Mouse (Mus musculus): ENCODE data around the gene Ehd2. TPM values are rescaled to one million over a fixed set of nuclear protein-coding genes. Genes with fewer than 3 reads are reported as not detected.

Gene Ehd2
- polyA plus RNA-seq, 1 experiment, result 104 TPM

GRCm38 (mm10) chr7:15969674-15970073, 2.3 kb upstream of the Ehd2 start:
- Histone ChIP-seq H3K36me3 (ENCODE audit: control insufficient read depth, insufficient read depth) (peaks cover 7% of the 10 kb centered on the region), H3K27me3 (ENCODE audit: control insufficient read depth, insufficient read depth, insufficient read length) (no peaks in the 10 kb centered on the region), H3K4me2 (ENCODE audit: low read depth) (no peak overlapping the region)

GRCm38 (mm10) chr7:15968322-15968721, 955 bp upstream of the Ehd2 start:
- no peak for TF ChIP-seq CEBPB (IDR thresholded peaks at IDR 0.05; ENCODE audit: insufficient read depth, poor library complexity, severe bottlenecking)
- TF ChIP-seq POLR2AphosphoS2 (IDR thresholded peaks at IDR 0.05; ENCODE audit: insufficient read length, low read depth), result peak; percentile 38
- no peaks in the 10 kb centered on the region for H3K27me3 ChIP-seq (ENCODE audit: control insufficient read depth, insufficient read depth, insufficient read length)
- peaks cover 35% of the 10 kb centered on the region for H3K79me2 ChIP-seq (ENCODE audit: control insufficient read depth, insufficient read depth)

More at GRCm38 (mm10) chr7:15969674-15970073, 2.3 kb upstream of the Ehd2 start:
- Histone ChIP-seq H3ac (ENCODE audit: control insufficient read depth, insufficient read length) (no peak overlapping the region), H3K79me2 (ENCODE audit: control insufficient read depth, insufficient read depth) (peaks cover 25% of the 10 kb centered on the region), H3K4me3 (no peak overlapping the region)
- no peak for TF ChIP-seq MAX (IDR thresholded peaks at IDR 0.05; ENCODE audit: low read depth)

GRCm38 (mm10) chr7:15966489-15966888, 878 bp downstream of the Ehd2 start:
- H3K4me2 ChIP-seq (ENCODE audit: low read depth), result peak overlapping the region; percentile 62
- H3K27me3 ChIP-seq (ENCODE audit: control insufficient read depth, insufficient read depth, insufficient read length), result no peaks in the 10 kb centered on the region
- peaks cover 35% of the 10 kb centered on the region for H3K79me2 ChIP-seq (ENCODE audit: control insufficient read depth, insufficient read depth)
- H3K36me3 ChIP-seq (ENCODE audit: control insufficient read depth, insufficient read depth), result no peaks in the 10 kb centered on the region
- H3K4me3 ChIP-seq, result peak overlapping the region; percentile 46
- peak overlapping the region; percentile 20 for H3ac ChIP-seq (ENCODE audit: control insufficient read depth, insufficient read length)
- no peak for TF ChIP-seq POLR2A (IDR thresholded peaks at IDR 0.05; ENCODE audit: insufficient read length, low read depth)
- TF ChIP-seq USF1 (IDR thresholded peaks at IDR 0.05; ENCODE audit: low read depth), result no peak
- TF ChIP-seq MAX (IDR thresholded peaks at IDR 0.05; ENCODE audit: low read depth), result no peak
- no peak for TF ChIP-seq MYOD1 (IDR thresholded peaks at IDR 0.05; ENCODE audit: control insufficient read depth in 1 of 3, insufficient read length in 2 of 3, low read depth in 2 of 3)
- TF ChIP-seq E2F4 (IDR thresholded peaks at IDR 0.05; ENCODE audit: insufficient read depth), result no peak
- no peak for TF ChIP-seq REST (IDR thresholded peaks at IDR 0.05; ENCODE audit: insufficient read depth, insufficient read length)
- no peak for TF ChIP-seq MYOG (IDR thresholded peaks at IDR 0.05; ENCODE audit: control insufficient read depth in 1 of 3, insufficient read depth in 1 of 3, insufficient read length in 2 of 3, low read depth in 2 of 3)
- TF ChIP-seq POLR2AphosphoS2 (IDR thresholded peaks at IDR 0.05; ENCODE audit: insufficient read length, low read depth), result no peak
- TF ChIP-seq CEBPB (IDR thresholded peaks at IDR 0.05; ENCODE audit: insufficient read depth, poor library complexity, severe bottlenecking), result no peak
- TF ChIP-seq TCF12 (IDR thresholded peaks at IDR 0.05; ENCODE audit: insufficient read depth, poor library complexity, severe bottlenecking), result no peak

More at GRCm38 (mm10) chr7:15968322-15968721, 955 bp upstream of the Ehd2 start:
- H3K4me3 ChIP-seq, result no peak overlapping the region
- H3K36me3 ChIP-seq (ENCODE audit: control insufficient read depth, insufficient read depth), result no peaks in the 10 kb centered on the region
- H3ac ChIP-seq (ENCODE audit: control insufficient read depth, insufficient read length), result no peak overlapping the region
- H3K4me2 ChIP-seq (ENCODE audit: low read depth), result no peak overlapping the region

- Histone ChIP-seq H3K27me3 (ENCODE audit: control insufficient read depth, insufficient read depth, insufficient read length) (no peaks in the 10 kb centered on the region), H3K79me2 (ENCODE audit: control insufficient read depth, insufficient read depth) (peaks cover 42% of the 10 kb centered on the region), H3ac (ENCODE audit: control insufficient read depth, insufficient read length) (no peak overlapping the region), H3K36me3 (ENCODE audit: control insufficient read depth, insufficient read depth) (peaks cover 10% of the 10 kb centered on the region), H3K4me3 (peak overlapping the region; percentile 46), H3K4me2 (ENCODE audit: low read depth) (peak overlapping the region; percentile 76)
- no peak for TF ChIP-seq CEBPB (IDR thresholded peaks at IDR 0.05; ENCODE audit: insufficient read depth, poor library complexity, severe bottlenecking)
- TF ChIP-seq TCF12 (IDR thresholded peaks at IDR 0.05; ENCODE audit: insufficient read depth, poor library complexity, severe bottlenecking), result no peak
- TF ChIP-seq USF1 (IDR thresholded peaks at IDR 0.05; ENCODE audit: low read depth), result no peak
- no peak for TF ChIP-seq REST (IDR thresholded peaks at IDR 0.05; ENCODE audit: insufficient read depth, insufficient read length)
- TF ChIP-seq MYOD1 (IDR thresholded peaks at IDR 0.05; ENCODE audit: control insufficient read depth in 1 of 3, insufficient read length in 2 of 3, low read depth in 2 of 3), result no peak
- no peak for TF ChIP-seq POLR2AphosphoS2 (IDR thresholded peaks at IDR 0.05; ENCODE audit: insufficient read length, low read depth)
- no peak for TF ChIP-seq E2F4 (IDR thresholded peaks at IDR 0.05; ENCODE audit: insufficient read depth)
- no peak for TF ChIP-seq TCF3 (IDR thresholded peaks at IDR 0.05; ENCODE audit: insufficient read length, low read depth)
- TF ChIP-seq POLR2A (IDR thresholded peaks at IDR 0.05; ENCODE audit: insufficient read length, low read depth), result no peak
- TF ChIP-seq SRF (IDR thresholded peaks at IDR 0.05; ENCODE audit: control insufficient read depth, insufficient read length, low read depth), result no peak
- no peak for TF ChIP-seq MYOG (IDR thresholded peaks at IDR 0.05; ENCODE audit: control insufficient read depth in 1 of 3, insufficient read depth in 1 of 3, insufficient read length in 2 of 3, low read depth in 2 of 3)
- no peak for TF ChIP-seq MAX (IDR thresholded peaks at IDR 0.05; ENCODE audit: low read depth)
Observed at GRCm38 (mm10) chr7:15963798-15964652, 3.3 kb downstream of the Ehd2 start.
